Mouse (Mus musculus): ENCODE data around the gene Slc25a15.

DNA sequence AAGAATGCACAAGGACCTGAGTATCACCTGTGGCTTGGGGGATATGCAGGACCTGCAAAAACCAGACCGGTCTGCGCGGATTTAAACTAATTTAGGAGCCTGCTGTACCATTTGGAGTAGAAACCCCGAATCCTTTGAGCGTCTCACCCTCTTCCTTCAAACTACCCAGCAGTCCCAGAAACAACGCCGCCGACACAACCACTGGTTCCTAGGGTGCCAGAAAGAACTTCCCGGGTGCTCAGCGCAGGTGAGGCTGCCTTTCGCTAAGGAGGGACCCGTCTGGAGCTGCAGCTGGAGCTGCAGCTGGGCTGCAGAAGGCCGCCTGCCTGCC, 621 bp downstream of the Slc25a15 start:
- TF ChIP-seq GATA1 (IDR thresholded peaks at IDR 0.05; ENCODE audit: low read length), result no peak
- TF ChIP-seq TAL1 (IDR thresholded peaks at IDR 0.05; ENCODE audit: low read length), result no peak
